ENCODE assay signal across 11 mouse cellular contexts in the genomic region with DNA sequence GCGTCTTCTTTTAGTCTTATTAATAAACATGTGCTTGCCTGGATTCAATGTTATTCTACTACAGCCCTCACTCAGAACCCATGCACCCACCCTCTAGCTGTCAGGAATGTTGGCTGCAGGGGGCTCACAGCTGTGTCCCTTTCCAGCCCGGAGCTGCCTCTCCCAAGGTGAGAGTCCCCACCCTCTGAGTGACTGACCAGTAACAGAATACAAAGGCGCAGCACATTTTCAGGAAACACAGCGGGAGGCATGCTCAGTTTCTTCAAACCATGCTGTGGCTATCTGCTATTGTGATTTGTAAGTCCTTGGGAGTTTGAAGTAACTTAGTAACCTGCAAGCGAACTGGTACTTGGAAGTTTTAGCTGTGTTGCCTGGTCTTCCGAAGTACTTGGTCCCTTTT.
DNase-seq lines count a peak whose midpoint lies in the region; ATAC-seq and TF ChIP-seq lines count a peak whose summit lies in the region.
"Had no signal": no experiment of that assay in that cellular context is flagged by ENCODE, and none has a peak within 500 bp of the region (broad histone marks: within the 10 kb centered on the region; RNA-seq: fewer than 3 reads in every experiment).

No protein-coding gene starts in this region.

- no peak overlapping the region for H3K27ac ChIP-seq in heart, embryonic 16.5 days (ENCODE audit: low read length)
- no peak overlapping the region for H3K27ac ChIP-seq in stomach, embryonic 14.5 days (ENCODE audit: low read length)
- H3K27ac ChIP-seq in stomach, postnatal 0 days (replicated peaks): no peak overlapping the region
- H3K27ac ChIP-seq in limb, embryonic 12.5 days: no peak overlapping the region

- WGBS in heart, embryonic 16.5 days: 18% methylated on average over 6 of the region's 6 CpGs
- 21% methylated on average over 6 of the region's 6 CpGs for WGBS in stomach, embryonic 14.5 days
- 24% methylated on average over 6 of the region's 6 CpGs for WGBS in stomach, postnatal 0 days
- 21% methylated on average over 6 of the region's 6 CpGs for WGBS in limb, embryonic 12.5 days

- intact Hi-C loops in heart, postnatal 10 days (cut with DNase I): no loop called here
- intact Hi-C loops in left cerebral cortex, postnatal 25 days (cut with DNase I): no loop called here

- peak overlapping the region; percentile 32 for H3K4me3 ChIP-seq in heart, embryonic 16.5 days (ENCODE audit: low read length)
- H3K4me3 ChIP-seq in stomach, embryonic 14.5 days (ENCODE audit: low read depth, low read length): no peak overlapping the region
- no peak overlapping the region for H3K4me3 ChIP-seq in stomach, postnatal 0 days (ENCODE audit: low read depth, low read length)
- H3K4me3 ChIP-seq in limb, embryonic 12.5 days (replicated peaks): no peak overlapping the region

- no peaks in the 10 kb centered on the region for H3K36me3 ChIP-seq in heart, embryonic 16.5 days (ENCODE audit: control insufficient read depth, insufficient read depth)
- no peaks in the 10 kb centered on the region for H3K36me3 ChIP-seq in stomach, embryonic 14.5 days (ENCODE audit: control insufficient read depth, insufficient read depth, low read length)
- H3K36me3 ChIP-seq in stomach, postnatal 0 days (ENCODE audit: control insufficient read depth, insufficient read depth, low read length): no peaks in the 10 kb centered on the region
- no peaks in the 10 kb centered on the region for H3K36me3 ChIP-seq in limb, embryonic 12.5 days

- H3K4me1 ChIP-seq in heart, embryonic 16.5 days (ENCODE audit: control insufficient read depth, insufficient read depth, low read length): no peaks in the 10 kb centered on the region
- no peaks in the 10 kb centered on the region for H3K4me1 ChIP-seq in stomach, embryonic 14.5 days (ENCODE audit: control insufficient read depth, insufficient read depth, low read length)
- no peaks in the 10 kb centered on the region for H3K4me1 ChIP-seq in stomach, postnatal 0 days (replicated peaks; ENCODE audit: control insufficient read depth, insufficient read depth)
- 0 out of 2 replicates have a peak, but pooled peaks cover 5% of the 10 kb centered on the region for H3K4me1 ChIP-seq in limb, embryonic 12.5 days (replicated peaks)

- no peak for TF ChIP-seq EP300 in stomach, postnatal 0 days (optimal IDR thresholded peaks at IDR 0.05)

- no peaks in the 10 kb centered on the region for H3K9me3 ChIP-seq in heart, embryonic 16.5 days (replicated peaks; ENCODE audit: control insufficient read depth, low read length)
- no peaks in the 10 kb centered on the region for H3K9me3 ChIP-seq in stomach, embryonic 14.5 days (ENCODE audit: control insufficient read depth, low read depth, low read length)
- H3K9me3 ChIP-seq in stomach, postnatal 0 days (ENCODE audit: control insufficient read depth, low read length): no peaks in the 10 kb centered on the region
- H3K9me3 ChIP-seq in limb, embryonic 12.5 days: no peaks in the 10 kb centered on the region

- no peak for TF ChIP-seq CTCF in stomach, postnatal 0 days (IDR thresholded peaks at IDR 0.05; ENCODE audit: low read depth)

- DNase-seq in heart, postnatal 10 days: no peak
- DNase-seq in stomach, postnatal 0 days (ENCODE audit: low spot score): no peak
- DNase-seq in left cerebral cortex, postnatal 25 days (ENCODE audit: low spot score in 2 of 2): no peak
- DNase-seq in cerebellum, postnatal 4 days (ENCODE audit: low spot score in 2 of 2): no peak
- DNase-seq in cerebellum, postnatal 10 days: no peak
- DNase-seq: gastrocnemius, postnatal 14 days; thymus, postnatal 14 days had no signal

- no peaks in the 10 kb centered on the region for H3K27me3 ChIP-seq in heart, embryonic 16.5 days (ENCODE audit: control insufficient read depth, insufficient read depth, low read length)
- no peaks in the 10 kb centered on the region for H3K27me3 ChIP-seq in stomach, embryonic 14.5 days (ENCODE audit: control insufficient read depth, insufficient read depth, low read length)
- H3K27me3 ChIP-seq in stomach, postnatal 0 days (ENCODE audit: control insufficient read depth, insufficient read depth, low read length): no peaks in the 10 kb centered on the region
- peaks cover 3% of the 10 kb centered on the region; the same call in 1 of the 2 replicates for H3K27me3 ChIP-seq in limb, embryonic 12.5 days
- H3K27me3 ChIP-seq: CH12.LX had no signal

- peak overlapping the region; percentile 62 for H3K4me2 ChIP-seq in heart, embryonic 16.5 days (ENCODE audit: low read depth, low read length)
- H3K4me2 ChIP-seq in stomach, embryonic 14.5 days (replicated peaks; ENCODE audit: low read depth, low read length): peak overlapping the region; percentile 14; the same call in 1 of the 2 replicates
- H3K4me2 ChIP-seq in stomach, postnatal 0 days (replicated peaks; ENCODE audit: low read depth): no peak overlapping the region
- H3K4me2 ChIP-seq in limb, embryonic 12.5 days: peak overlapping the region; percentile 9; the same call in 1 of the 2 replicates

- no peak for ATAC-seq in heart, embryonic 16.5 days (replicated peaks; ENCODE audit: extremely low read depth, insufficient read depth, low FRiP score)
- ATAC-seq in stomach, embryonic 14.5 days (ENCODE audit: insufficient number of reproducible peaks, insufficient read depth, low FRiP score, low read depth): no peak
- ATAC-seq in stomach, postnatal 0 days (ENCODE audit: low FRiP score, low TSS enrichment): no peak
- no peak for ATAC-seq in limb, embryonic 12.5 days (ENCODE audit: insufficient number of reproducible peaks, insufficient read depth, low FRiP score, low TSS enrichment, low read depth)

- no peak overlapping the region for H3K9ac ChIP-seq in heart, embryonic 16.5 days (ENCODE audit: low read length)
- no peak overlapping the region for H3K9ac ChIP-seq in stomach, embryonic 14.5 days (replicated peaks; ENCODE audit: low read depth, low read length)
- H3K9ac ChIP-seq in stomach, postnatal 0 days (ENCODE audit: low read length): no peak overlapping the region
- no peak overlapping the region for H3K9ac ChIP-seq in limb, embryonic 12.5 days (replicated peaks)
